Mouse (Mus musculus): Measurements from ENCODE around the gene Hdac10.
A peak's percentile ranks its signal among the peaks of the same experiment; 100 is the strongest.

The Hdac10 gene

GRCm38 (mm10) chr15:89128382-89129350 is at the start of gene Hdac10:
TSS of gene Hdac10 (minus strand) at chr15:89128700.
- DNase-seq = peak; percentile 81

DNA sequence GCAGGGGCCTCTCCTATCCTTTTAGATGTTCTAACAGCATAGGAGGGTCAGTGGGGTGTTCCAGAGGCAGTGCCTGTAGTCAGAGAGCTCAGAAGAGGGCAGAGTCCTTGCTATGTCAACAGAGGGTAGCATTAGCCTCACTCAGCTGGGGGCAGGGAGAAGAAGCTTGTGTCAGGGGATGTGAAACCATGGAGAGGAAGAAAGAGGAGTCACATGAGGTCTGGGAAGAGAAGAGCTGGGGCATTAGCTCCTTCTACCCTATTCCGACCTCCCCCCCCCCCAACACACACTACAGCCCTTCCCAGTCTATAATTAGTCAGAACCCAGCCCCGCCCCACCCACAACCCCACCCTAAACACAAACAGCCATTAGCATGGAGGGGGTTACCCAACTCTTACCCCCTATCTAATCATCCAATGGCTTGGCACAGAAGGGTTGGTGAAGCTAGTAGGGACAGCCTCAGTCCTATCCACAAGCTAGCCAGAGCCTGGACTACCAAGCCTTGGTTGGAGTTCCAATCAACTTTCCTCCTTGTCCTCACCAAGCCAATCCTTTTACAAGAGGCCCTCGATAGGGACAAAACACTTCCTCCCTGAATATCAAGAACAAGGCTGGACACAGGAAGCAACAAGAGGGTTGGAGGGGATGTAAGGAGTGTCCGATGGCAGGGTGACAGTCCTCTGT is 49.2 kb upstream of the Hdac10 start:
- no peak for DNase-seq

- DNase-seq = no peak
Measured at GRCm38 (mm10) chr15:89177121-89177520, 48.6 kb upstream of the Hdac10 start.

DNA sequence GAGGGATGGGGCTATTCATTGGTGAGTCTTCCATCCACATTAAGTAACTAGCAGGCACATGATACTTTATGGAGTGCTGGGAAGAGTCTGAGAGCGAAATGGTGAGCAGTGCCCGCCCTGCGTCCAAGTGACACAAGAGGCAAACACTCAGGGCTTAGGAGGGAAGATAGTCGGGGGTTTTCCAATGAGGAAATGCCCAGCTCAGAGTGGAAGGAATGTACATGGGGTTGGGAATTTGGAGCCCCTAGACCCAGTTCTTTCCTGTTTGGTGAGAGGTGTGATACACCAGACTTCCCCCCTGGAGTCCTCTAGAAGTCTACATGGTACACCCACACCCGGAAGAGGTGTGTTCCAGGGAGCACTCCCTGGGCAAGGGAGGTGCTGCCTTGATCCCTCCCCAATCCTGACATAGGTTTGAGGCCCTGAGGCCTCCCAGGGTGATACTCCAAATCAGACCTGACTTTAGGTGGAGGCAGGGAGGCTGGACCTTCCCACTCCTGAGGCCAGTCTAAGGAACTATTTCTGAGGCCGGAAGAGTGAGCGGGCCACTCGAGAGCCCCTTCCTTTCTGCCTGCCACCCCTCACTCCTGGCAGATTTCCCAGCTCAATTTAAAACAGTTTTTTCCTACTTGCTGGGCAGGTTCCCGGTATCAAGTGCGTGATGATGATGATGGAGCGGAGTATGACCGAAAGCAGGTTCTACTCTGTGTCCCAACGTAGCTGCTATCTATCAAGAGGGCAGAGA is 47.1 kb upstream of the Hdac10 start:
- DNase-seq = no peak

DNA sequence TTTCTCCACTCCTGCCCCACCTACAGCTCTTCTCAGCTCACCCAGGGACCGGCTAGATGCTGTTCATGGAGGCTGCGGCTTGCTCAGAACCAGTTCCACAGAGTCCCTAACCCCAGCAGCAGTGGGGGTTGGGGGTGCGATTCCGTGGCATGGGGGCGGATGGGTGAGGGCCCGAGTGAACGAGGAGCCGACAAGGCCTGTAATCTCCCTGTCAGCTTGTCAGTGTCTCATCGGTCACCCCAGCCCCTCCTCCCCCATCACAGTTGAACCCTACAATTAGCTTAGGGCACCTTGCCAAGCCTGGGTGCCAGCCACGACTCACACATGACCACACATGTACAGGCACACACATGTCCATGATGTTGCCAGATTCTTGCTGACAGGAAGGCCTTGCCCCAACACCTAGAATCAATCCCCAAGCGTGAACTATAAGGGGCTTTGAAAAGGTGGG is 46.4 kb upstream of the Hdac10 start:
- DNase-seq = no peak

DNA sequence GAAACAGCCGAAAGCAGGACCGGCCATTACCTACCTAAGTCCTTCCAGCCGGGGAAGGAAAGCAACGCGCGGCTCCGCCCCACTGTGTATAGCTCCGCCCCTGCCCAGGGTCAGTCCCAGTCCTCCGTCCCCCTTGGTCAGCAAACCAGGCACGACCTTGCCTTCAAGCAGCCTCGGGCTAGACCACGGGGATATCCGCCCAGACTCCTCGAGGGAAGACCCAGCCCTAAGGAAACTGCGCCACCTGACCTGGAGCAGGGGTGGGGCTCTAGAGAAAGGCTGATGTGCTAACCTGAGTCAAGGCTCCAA is 45.4 kb upstream of the Hdac10 start:
- no peak for DNase-seq

GRCm38 (mm10) chr15:89173024-89173905 is 44.8 kb upstream of the Hdac10 start:
- DNase-seq = peak; percentile 29

GRCm38 (mm10) chr15:89172276-89172935 is 43.9 kb upstream of the Hdac10 start:
- DNase-seq = no peak

GRCm38 (mm10) chr15:89171526-89172051 is 43.1 kb upstream of the Hdac10 start:
- DNase-seq = no peak

DNA sequence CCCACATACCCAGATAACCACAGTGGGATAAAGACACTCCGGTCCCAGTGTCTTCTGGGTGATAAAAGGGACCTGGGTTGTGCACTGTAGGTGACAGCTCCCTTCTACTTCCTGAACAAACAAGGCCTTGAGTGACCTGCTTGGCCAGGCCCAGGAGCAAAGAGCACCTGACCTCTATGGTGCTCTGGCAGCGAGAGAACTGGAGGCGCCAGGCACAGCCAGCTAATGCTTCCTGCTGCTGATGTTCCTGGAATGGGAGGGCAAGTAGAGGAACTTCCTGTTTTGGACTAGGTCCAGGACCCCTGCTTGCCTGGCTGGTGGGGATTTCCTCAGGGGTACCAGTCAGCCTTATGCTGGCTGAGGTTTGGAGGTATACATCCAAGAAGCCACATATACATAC is 41.6 kb upstream of the Hdac10 start:
- DNase-seq = no peak

DNA sequence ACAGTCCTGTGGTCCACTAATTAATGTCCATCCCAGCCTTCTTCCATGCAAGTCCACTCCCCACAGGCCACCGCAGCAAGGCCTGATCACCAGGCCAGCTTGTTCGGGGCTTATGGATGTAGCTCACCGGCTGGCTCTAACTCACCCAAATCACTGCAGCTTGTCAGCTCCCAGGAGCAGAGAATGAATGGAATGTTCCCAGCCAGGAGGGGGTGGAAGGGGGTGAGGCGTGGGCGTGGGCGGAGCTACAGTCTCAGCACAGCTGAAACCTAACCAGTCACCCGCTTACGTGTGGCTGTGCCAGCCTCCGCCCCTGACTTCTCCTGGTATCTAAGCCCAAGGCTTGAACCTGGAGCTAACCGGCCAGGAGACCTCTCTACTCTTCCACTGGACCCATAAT is 40.9 kb upstream of the Hdac10 start:
- no peak for DNase-seq

- DNase-seq = no peak
Measured at GRCm38 (mm10) chr15:89168922-89169321, 40.4 kb upstream of the Hdac10 start.

GRCm38 (mm10) chr15:89165478-89165877 is 37.0 kb upstream of the Hdac10 start:
- no peak for DNase-seq

DNA sequence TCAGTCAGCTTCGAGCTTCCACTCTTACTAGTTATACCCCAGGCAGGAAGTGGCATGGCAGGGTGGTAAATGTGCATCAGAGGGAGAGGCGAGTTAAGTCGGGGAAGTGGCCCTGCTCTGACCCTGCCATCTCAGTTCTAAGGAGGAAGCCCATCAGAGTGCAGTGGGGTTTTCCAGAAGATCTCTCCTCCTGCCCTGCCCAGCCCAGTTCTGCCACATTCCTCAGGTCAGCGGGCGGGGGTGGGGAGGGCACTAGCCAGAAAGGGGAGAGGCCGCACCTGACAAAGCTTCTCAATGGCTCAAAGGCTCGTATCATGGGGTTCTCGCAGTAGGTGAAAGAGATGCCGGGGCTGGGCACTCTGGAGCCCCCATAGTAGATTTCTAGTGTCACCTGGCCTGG is 32.9 kb upstream of the Hdac10 start:
- no peak for DNase-seq

DNA sequence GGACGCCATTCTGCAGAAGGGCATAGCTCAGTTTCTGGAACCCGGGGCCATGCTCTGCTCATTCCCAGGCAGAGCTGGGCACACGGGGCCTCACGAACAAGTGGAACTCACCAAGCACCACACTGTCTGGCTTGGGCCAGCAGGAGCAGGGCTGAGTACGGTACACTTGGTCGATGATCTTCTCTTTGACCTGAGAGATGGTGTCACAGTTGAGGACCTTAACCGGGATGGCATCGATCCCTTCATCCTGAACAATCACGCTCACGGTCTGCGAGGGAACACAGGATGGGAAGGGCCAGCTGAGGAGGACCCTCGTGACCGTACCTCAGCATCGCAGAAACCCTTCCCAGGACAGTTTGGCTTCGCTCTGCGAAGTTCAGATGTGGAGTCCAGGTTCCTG is 30.0 kb upstream of the Hdac10 start:
- no peak for DNase-seq

DNA sequence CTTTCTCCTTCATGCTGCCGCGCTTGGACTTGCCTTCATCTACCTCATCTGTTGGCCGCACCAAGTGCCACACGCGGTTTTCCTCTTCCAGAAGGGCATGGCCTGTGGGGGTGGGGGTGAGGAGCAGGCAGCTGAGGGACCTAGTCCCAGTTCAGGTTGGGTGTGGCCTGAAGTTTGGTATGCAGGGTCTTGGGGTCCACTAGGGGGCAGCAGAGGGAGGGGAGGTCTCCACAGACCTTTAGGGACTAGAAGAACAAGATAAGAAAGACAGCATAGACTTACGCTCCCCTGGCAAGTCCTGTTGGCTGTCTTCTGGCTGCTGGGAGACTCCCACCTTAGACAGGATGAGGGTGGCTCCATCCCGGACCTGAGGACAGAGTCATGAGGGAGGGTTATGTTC is 29.5 kb upstream of the Hdac10 start:
- peak; percentile 82 for DNase-seq

- DNase-seq = no peak
Measured at GRCm38 (mm10) chr15:89152312-89152711, 23.8 kb upstream of the Hdac10 start.

GRCm38 (mm10) chr15:89150041-89150390 is 21.5 kb upstream of the Hdac10 start:
- DNase-seq = peak; percentile 59

- DNase-seq = peak; percentile 82
Measured at GRCm38 (mm10) chr15:89149271-89150040, 21.0 kb upstream of the Hdac10 start, which contains the start of gene Mapk11. TSS of gene Mapk11 (minus strand) at chr15:89149628.

GRCm38 (mm10) chr15:89148496-89149270 is 20.2 kb upstream of the Hdac10 start:
- DNase-seq = no peak

Measured in thymus, postnatal 14 days (tissue).